Mouse (Mus musculus): Measurements from ENCODE around the gene Spdya. TPM values are rescaled to one million over a fixed set of nuclear protein-coding genes. Genes with fewer than 3 reads are reported as not detected.
"Not testable (repeated sequence)": the region's sequence is repeated elsewhere in the genome, so short reads cannot be mapped to it uniquely, and the experiment has no call there.

The Spdya gene
- polyA plus RNA-seq, 1 experiment from 2014 or later = 1.3 TPM

DNA sequence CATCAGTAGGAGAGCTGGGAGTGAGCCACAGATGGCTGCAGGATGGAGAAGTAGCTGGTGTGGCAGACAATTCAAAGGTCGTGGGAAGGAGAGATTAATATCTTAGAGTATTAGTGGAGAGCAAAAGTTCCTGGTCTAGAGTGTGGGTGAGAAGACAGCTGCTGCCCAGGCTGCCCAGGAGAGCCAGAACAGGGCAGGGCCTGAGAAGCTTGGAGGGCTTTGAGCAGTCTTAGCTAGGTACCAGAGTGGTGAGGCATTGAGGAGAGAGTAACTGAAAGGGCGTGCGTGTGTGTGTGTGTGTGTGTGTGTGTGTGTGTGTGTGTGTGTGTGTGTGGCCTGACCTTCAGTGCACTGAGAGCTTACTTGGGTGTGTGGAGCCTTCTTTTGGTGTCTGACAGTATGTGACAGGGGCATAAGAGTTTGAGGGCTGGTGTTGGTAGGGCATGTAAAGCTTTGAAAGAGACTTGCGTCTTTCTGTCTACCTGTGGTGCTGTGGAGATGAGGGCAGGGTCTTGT, 85.9 kb downstream of the Spdya start:
- WGBS = 97% methylated on average over 4 of the region's 4 CpGs
- H3K9ac ChIP-seq (replicated peaks) = no peak overlapping the region
- H3K27me3 ChIP-seq (replicated peaks) = no peaks in the 10 kb centered on the region
- H3K4me3 ChIP-seq (replicated peaks) = no peak overlapping the region
- H3K9me3 ChIP-seq (replicated peaks) = no peaks in the 10 kb centered on the region
- H3K27ac ChIP-seq (replicated peaks) = no peak overlapping the region
- no peak overlapping the region for H3K4me2 ChIP-seq
- H3K36me3 ChIP-seq = peaks cover 74% of the 10 kb centered on the region
- H3K4me1 ChIP-seq = no peaks in the 10 kb centered on the region
- no peak for ATAC-seq (ENCODE audit: low FRiP score)

DNA sequence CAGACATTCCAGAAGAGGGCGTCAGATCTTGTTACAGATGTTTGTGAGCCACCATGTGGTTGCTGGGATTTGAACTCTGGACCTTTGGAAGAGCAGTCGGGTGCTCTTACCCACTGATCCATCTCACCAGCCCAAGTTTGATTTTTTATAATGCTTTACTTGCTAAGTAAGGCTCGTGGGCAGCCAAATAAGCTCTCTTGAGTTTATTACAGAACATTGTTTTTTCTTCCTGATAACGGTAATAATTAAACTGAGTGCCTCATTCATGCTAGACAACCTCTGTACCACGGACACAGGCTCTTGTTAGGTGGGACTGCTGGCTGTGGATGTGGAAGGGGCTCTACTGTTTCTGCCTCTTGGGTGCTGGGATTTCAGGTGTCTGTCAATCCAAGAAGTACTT, 87.2 kb downstream of the Spdya start:
- H3K27me3 ChIP-seq (replicated peaks); H3K9me3 ChIP-seq (replicated peaks); ATAC-seq (ENCODE audit: low FRiP score); H3K4me1 ChIP-seq; H3K4me3 ChIP-seq (replicated peaks); H3K27ac ChIP-seq (replicated peaks); H3K4me2 ChIP-seq; H3K9ac ChIP-seq (replicated peaks): not testable (repeated sequence)
- WGBS = 88% methylated on average over 5 of the region's 5 CpGs
- H3K36me3 ChIP-seq = peaks cover 66% of the 10 kb centered on the region

Other genes starting within 250 kb of the Spdya start
- gene Emilin2, start 240.1 kb upstream of the Spdya start, polyA plus RNA-seq (2015; fragmentation: Nextera tagmentation; extraction: Ambion mirVana) = 2.8 and 4.0 TPM in 2 replicates
- gene Gm4707, start 92.1 kb upstream of the Spdya start, polyA plus RNA-seq (2015; fragmentation: Nextera tagmentation; extraction: Ambion mirVana) = 2.3 and 2.6 TPM in 2 replicates
- gene Smchd1, start 76.7 kb upstream of the Spdya start, polyA plus RNA-seq (2015; fragmentation: Nextera tagmentation; extraction: Ambion mirVana) = 42.4 and 45.8 TPM in 2 replicates
- gene Ndc80, start 25.2 kb upstream of the Spdya start, polyA plus RNA-seq (2015; fragmentation: Nextera tagmentation; extraction: Ambion mirVana) = 5.9 and 15.7 TPM in 2 replicates
- 38.0 and 52.0 TPM in 2 replicates for gene Wdr43, start 63.8 kb downstream of the Spdya start, polyA plus RNA-seq (2015; fragmentation: Nextera tagmentation; extraction: Ambion mirVana)
- 0.83 and 1.2 TPM in 2 replicates for gene Togaram2, start 121.2 kb downstream of the Spdya start, polyA plus RNA-seq (2015; fragmentation: Nextera tagmentation; extraction: Ambion mirVana)
- gene Pcare, start 200.8 kb downstream of the Spdya start, polyA plus RNA-seq (2015; fragmentation: Nextera tagmentation; extraction: Ambion mirVana) = not detected in 2 replicates
- 18.1 and 19.3 TPM in 2 replicates for gene Clip4, start 216.4 kb downstream of the Spdya start, polyA plus RNA-seq (2015; fragmentation: Nextera tagmentation; extraction: Ambion mirVana)

Data from neural tube, embryonic 15.5 days (tissue).